Mouse (Mus musculus): ENCODE data around the gene Rnf157.

Gene Rnf157

DNA sequence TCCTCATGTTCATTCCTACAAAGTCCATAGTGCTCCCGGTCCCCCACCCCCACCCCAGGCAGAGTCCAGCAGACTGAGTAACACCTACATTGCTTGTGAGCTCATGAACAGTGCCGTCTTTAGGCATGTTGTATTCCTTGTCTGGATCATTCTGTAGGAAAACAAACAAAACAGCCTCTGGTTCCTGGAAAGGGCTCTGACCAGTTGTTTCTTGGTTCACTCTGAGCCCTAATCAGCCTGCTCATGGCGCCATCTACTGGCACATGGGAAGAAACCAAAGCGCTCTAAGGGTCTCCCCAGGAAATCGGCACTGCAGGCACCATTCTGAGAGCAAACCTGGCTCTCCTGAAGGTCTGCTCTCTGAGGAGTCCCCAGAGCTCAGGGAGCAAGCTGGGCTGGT, 118.5 kb downstream of the Rnf157 start:
- DNase-seq: peak; percentile 44 to 48

DNA sequence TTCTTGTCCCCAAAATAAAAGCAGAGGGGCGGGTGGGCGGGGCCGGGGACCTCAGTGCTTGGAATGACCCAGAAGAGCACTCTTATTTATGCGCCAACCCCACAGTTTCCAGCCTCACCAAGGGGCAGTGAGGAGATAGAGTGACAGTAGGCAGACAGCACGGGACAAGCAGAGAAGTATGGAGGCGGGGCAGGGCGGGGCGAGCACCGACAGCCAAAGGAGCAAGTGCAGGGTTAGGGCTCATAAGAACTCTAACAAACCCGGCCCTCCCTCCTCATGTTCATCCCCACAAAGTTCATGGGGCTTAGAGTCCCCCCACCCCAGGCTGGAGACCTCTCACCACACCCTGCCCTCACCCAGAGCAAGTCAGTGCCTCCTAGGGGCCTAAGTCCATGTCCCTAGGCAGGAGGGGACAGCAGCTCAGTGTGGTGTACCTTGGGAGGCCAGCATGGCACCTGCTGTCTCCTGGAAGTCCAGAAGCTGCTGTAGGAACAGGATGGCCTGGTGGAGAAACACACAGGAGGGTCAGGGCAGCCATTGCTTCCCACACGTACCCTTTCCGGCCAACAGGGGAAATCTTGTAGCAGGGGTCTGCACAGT, 119.2 kb downstream of the Rnf157 start:
- no peak for DNase-seq

DNA sequence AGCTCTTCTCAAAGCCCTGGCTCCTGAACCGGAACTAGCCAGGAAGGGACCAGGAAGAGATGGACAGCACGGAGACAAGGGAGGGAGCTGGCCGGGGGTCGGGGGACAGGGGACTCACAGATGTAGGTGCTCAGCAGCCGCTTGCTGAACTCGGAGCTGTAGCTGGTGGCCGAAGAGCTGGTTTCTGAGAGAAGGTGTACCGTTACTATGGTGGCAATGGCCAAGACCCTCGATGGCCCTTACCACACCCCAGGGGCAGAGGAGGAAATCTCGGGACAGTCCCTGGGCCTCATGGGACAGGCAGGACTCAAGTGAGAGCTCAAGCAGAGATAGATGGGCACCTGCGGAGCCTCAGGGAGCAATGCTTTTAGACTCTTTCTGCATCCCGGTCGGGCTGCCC, 120.4 kb downstream of the Rnf157 start:
- DNase-seq: no peak

DNA sequence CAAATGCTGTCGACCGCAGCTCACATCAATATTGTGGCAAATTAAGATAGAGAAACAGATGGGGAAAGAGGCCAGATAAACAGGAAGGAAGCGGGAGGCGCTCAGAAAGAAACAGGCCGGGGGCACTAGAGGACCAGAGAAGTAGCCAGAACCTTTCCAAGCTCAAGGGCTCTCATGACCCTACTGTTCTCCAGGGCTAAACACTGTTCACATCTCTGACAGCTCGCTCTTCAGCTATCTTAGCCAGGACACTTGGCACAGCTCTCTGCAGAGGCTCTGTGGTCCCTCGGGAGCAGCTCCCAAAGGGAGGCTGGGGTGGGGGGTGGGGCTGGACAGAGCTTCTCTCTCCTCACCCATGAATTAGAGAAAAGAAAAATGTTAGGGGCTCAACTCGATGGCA, 122.3 kb downstream of the Rnf157 start:
- DNase-seq: no peak

DNA sequence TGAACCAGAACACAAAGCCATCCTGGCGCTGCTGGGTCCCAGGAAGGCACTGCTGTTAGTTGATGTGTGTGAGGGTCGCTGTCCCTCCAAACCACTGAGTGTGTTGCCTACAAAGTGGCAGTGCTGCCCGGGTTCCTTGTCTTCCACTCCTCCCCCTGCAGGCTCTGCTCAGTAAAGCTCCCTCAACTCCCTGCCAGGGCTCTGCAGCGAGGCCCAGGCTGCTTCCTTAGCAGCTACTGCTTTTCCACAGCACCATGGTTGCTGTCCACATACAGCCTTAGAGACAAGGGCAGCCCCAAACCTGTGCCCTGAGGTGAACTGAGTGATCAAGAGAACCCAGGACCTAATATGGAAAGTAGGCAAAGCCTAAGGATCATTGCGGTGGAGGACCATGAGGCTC, 125.5 kb downstream of the Rnf157 start:
- no peak for DNase-seq

Data from thymus, postnatal 36 days (tissue).